Mouse (Mus musculus) testis, adult 2 months (tissue): ENCODE results near the gene Neurl1a.

Source experiments
- CTCF ChIP-seq: fragments of 200-500 bp; IDR thresholded peaks from 2 replicates; pipeline ENCODE4 v1.5.1; 2012; ENCODE audit warnings: low read depth, mild to moderate bottlenecking, inconsistent platforms, low read length, moderate library complexity; ENCODE audit not compliant: control insufficient read depth, insufficient read depth, insufficient replicate concordance
- POLR2A ChIP-seq: fragments of 200-500 bp; IDR thresholded peaks from 2 replicates; pipeline ENCODE4 v1.6.1; 2012; ENCODE audit warnings: low read depth, mild to moderate bottlenecking, inconsistent platforms, low read length, moderate library complexity; ENCODE audit not compliant: control insufficient read depth

GRCm38 (mm10) chr19:47231389-47231788 is 52.8 kb downstream of the Neurl1a start:
- TF ChIP-seq CTCF (no peak), POLR2A (no peak)
